Mouse (Mus musculus): ENCODE results near the gene Ndufa5.

Gene Ndufa5

GRCm38 (mm10) chr6:24527155-24528063 is at the start of gene Ndufa5:
Ndufa5 (minus strand) TSS chr6:24528013.
- DNase-seq, result peak; percentile 97

- DNase-seq, result no peak
These were observed 45.5 kb upstream of the Ndufa5 start for GRCm38 (mm10) chr6:24573319-24573718.

- no peak for DNase-seq
These were observed 44.6 kb upstream of the Ndufa5 start for GRCm38 (mm10) chr6:24572431-24572830.

- peak; percentile 57 for DNase-seq
These were observed 43.3 kb upstream of the Ndufa5 start for GRCm38 (mm10) chr6:24571126-24571525.

- no peak for DNase-seq
These were observed 42.5 kb upstream of the Ndufa5 start for GRCm38 (mm10) chr6:24570278-24570677.

GRCm38 (mm10) chr6:24569711-24570110 is 41.9 kb upstream of the Ndufa5 start:
- no peak for DNase-seq

- no peak for DNase-seq
These were observed 41.1 kb upstream of the Ndufa5 start for GRCm38 (mm10) chr6:24568963-24569362.

GRCm38 (mm10) chr6:24564886-24565285 is 37.1 kb upstream of the Ndufa5 start:
- DNase-seq, result no peak

GRCm38 (mm10) chr6:24564081-24564480 is 36.3 kb upstream of the Ndufa5 start:
- no peak for DNase-seq

- DNase-seq, result no peak
These were observed 27.7 kb upstream of the Ndufa5 start for GRCm38 (mm10) chr6:24555488-24555887.

GRCm38 (mm10) chr6:24554427-24555086 is 26.7 kb upstream of the Ndufa5 start:
- no peak for DNase-seq

GRCm38 (mm10) chr6:24552046-24552445 is 24.2 kb upstream of the Ndufa5 start:
- DNase-seq, result no peak

- no peak for DNase-seq
These were observed 22.0 kb upstream of the Ndufa5 start for GRCm38 (mm10) chr6:24549801-24550200.

GRCm38 (mm10) chr6:24546716-24547420 is 19.1 kb upstream of the Ndufa5 start:
- peak; percentile 80 for DNase-seq

- DNase-seq, result peak; percentile 19
These were observed 15.3 kb upstream of the Ndufa5 start for GRCm38 (mm10) chr6:24543119-24543591.

GRCm38 (mm10) chr6:24542393-24542792 is 14.6 kb upstream of the Ndufa5 start:
- DNase-seq, result no peak

- no peak for DNase-seq
These were observed 12.3 kb upstream of the Ndufa5 start for GRCm38 (mm10) chr6:24540106-24540505.

- DNase-seq, result no peak
These were observed 10.6 kb upstream of the Ndufa5 start for GRCm38 (mm10) chr6:24538435-24538834.

- DNase-seq, result no peak
These were observed 5.0 kb upstream of the Ndufa5 start for GRCm38 (mm10) chr6:24532804-24533203.

- no peak for DNase-seq
These were observed 3.1 kb upstream of the Ndufa5 start for GRCm38 (mm10) chr6:24530711-24531420.

GRCm38 (mm10) chr6:24530166-24530565 is 2.4 kb upstream of the Ndufa5 start:
- peak; percentile 79 for DNase-seq

- DNase-seq, result no peak
These were observed 141 bp upstream of the Ndufa5 start, which contains the start of gene Asb15 for GRCm38 (mm10) chr6:24528064-24528243. Asb15 (plus strand) TSS chr6:24528144.

GRCm38 (mm10) chr6:24525705-24526104 is 2.1 kb downstream of the Ndufa5 start:
- DNase-seq, result no peak
